Mouse (Mus musculus) midbrain, postnatal 0 days (tissue): ENCODE measurements around the gene Arfgap3. TPM values are rescaled to one million over a fixed set of nuclear protein-coding genes. Genes with fewer than 3 reads are reported as not detected.
A peak's percentile ranks its signal among the peaks of the same experiment; 100 is the strongest.

Experiments used
- ATAC-seq: fragments of 200-750 bp; cut with Nextera tagmentation; 2 replicates; pipeline ENCODE4 v1.8.0; 2017; ENCODE audit warnings: moderate number of reproducible peaks, mild to moderate bottlenecking, moderate TSS enrichment, moderate library complexity; ENCODE audit not compliant: low FRiP score
- DNase-seq: peaks from one replicate; pipeline ENCODE4 v3.0.0-alpha.2; 2015; ENCODE audit warnings: low spot score
- H3K27ac ChIP-seq: fragments of 300-500 bp; sonication (generic); 2 replicates; pipeline ENCODE4 v1.5.1; 2014; ENCODE audit warnings: low read depth, mild to moderate bottlenecking, low read length, mixed read lengths
- H3K27me3 ChIP-seq: fragments of 300-500 bp; sonication (generic); 2 replicates; pipeline ENCODE4 v1.6.1; 2014; ENCODE audit warnings: low read length, control low read depth, mixed read lengths; ENCODE audit not compliant: insufficient read depth
- H3K36me3 ChIP-seq: fragments of 300-500 bp; sonication (generic); 2 replicates; pipeline ENCODE4 v1.6.1; 2014; ENCODE audit warnings: low read length, control low read depth, mixed read lengths; ENCODE audit not compliant: insufficient read depth
- H3K4me1 ChIP-seq: fragments of 300-500 bp; sonication (generic); 2 replicates; pipeline ENCODE4 v1.6.1; 2014; ENCODE audit warnings: mild to moderate bottlenecking, control low read depth, antibody characterized with exemption, low read length, mixed read lengths; ENCODE audit not compliant: insufficient read depth
- H3K4me2 ChIP-seq: fragments of 300-500 bp; sonication (generic); 2 replicates; pipeline ENCODE4 v1.6.1; 2014; ENCODE audit warnings: low read depth, mild to moderate bottlenecking, low read length, mixed read lengths; ENCODE audit not compliant: poor library complexity, severe bottlenecking
- H3K4me3 ChIP-seq: fragments of 300-500 bp; sonication (generic); 2 replicates; pipeline ENCODE4 v1.5.1; 2014; ENCODE audit warnings: low read depth, mild to moderate bottlenecking, low read length, moderate library complexity
- H3K9ac ChIP-seq: fragments of 300-500 bp; sonication (generic); replicated peaks from 2 replicates; pipeline ENCODE4 v1.6.1; 2014; ENCODE audit warnings: mild to moderate bottlenecking, low read length, moderate library complexity, mixed read lengths; ENCODE audit not compliant: poor library complexity, severe bottlenecking
- H3K9me3 ChIP-seq: fragments of 300-500 bp; sonication (generic); 2 replicates; pipeline ENCODE4 v1.6.1; 2016; ENCODE audit warnings: low read length, control low read depth
- CTCF ChIP-seq: IDR thresholded peaks from 2 replicates; pipeline ENCODE4 v1.5.1; 2016; ENCODE audit warnings: antibody characterized with exemption, mild to moderate bottlenecking
- WGBS: fragments of 180-500 bp; shearing (Covaris S2); extraction: QIAGEN DNeasy Blood & Tissue Kit; methylation state at CpG from one replicate; pipeline ENCODE4 v1.1.7; 2014; 5-methylcytosine and 5-hydroxymethylcytosine counted together
- polyA plus RNA-seq: library from polyadenylated mRNA; unstranded; fragments of >200 nt; fragmentation: Nextera tagmentation; extraction: Ambion mirVana; gene quantifications from 2 replicates; pipeline ENCODE4 v1.2.1, GENCODE M21; 2015
- total RNA-seq: library from RNA; depleted of rRNA; stranded (reverse); fragments of >200 nt; gene quantifications from 2 replicates; pipeline ENCODE4 v1.2.3, GENCODE M21; 2014

Arfgap3 gene
- total and polyA plus RNA-seq, 2 experiments from 2014 or later = 36.8 to 44.0 TPM

- Histone ChIP-seq H3K27me3 (no peaks in the 10 kb centered on the region), H3K9ac (no peak overlapping the region), H3K4me3 (no peak overlapping the region), H3K4me1 (no peaks in the 10 kb centered on the region), H3K27ac (no peak overlapping the region), H3K4me2 (no peak overlapping the region), H3K36me3 (peaks cover 14% of the 10 kb centered on the region), H3K9me3 (no peaks in the 10 kb centered on the region)
- WGBS = 60% methylated on average over 10 of the region's 10 CpGs
- no peak for DNase-seq
- ATAC-seq = no peak
- no peak for TF ChIP-seq CTCF
Observed at GRCm38 (mm10) chr15:83299916-83300582, 50.0 kb downstream of the Arfgap3 start.

- WGBS = 94% methylated on average over 7 of the region's 7 CpGs
- ATAC-seq = no peak
- no peak overlapping the region for H3K27ac ChIP-seq
Observed at GRCm38 (mm10) chr15:83299450-83299849, 50.6 kb downstream of the Arfgap3 start.

GRCm38 (mm10) chr15:83298810-83299209 lies 51.2 kb downstream of the Arfgap3 start:
- ATAC-seq (no peak), DNase-seq (no peak)
- peaks cover 14% of the 10 kb centered on the region for H3K36me3 ChIP-seq
- no peak overlapping the region for H3K27ac ChIP-seq
- peak; percentile 54 for TF ChIP-seq CTCF
- no peaks in the 10 kb centered on the region for H3K27me3 ChIP-seq
- 87% methylated on average over 2 of the region's 2 CpGs for WGBS
- no peaks in the 10 kb centered on the region for H3K9me3 ChIP-seq
- no peak overlapping the region for H3K4me3 ChIP-seq
- no peak overlapping the region for H3K9ac ChIP-seq
- no peaks in the 10 kb centered on the region for H3K4me1 ChIP-seq
- H3K4me2 ChIP-seq = no peak overlapping the region

More at GRCm38 (mm10) chr15:83299450-83299849, 50.6 kb downstream of the Arfgap3 start:
- no peak for DNase-seq
- no peak for TF ChIP-seq CTCF
- Histone ChIP-seq H3K27me3 (no peaks in the 10 kb centered on the region), H3K9me3 (no peaks in the 10 kb centered on the region), H3K36me3 (peaks cover 14% of the 10 kb centered on the region), H3K9ac (no peak overlapping the region), H3K4me2 (no peak overlapping the region), H3K4me3 (no peak overlapping the region), H3K4me1 (no peaks in the 10 kb centered on the region)

DNA sequence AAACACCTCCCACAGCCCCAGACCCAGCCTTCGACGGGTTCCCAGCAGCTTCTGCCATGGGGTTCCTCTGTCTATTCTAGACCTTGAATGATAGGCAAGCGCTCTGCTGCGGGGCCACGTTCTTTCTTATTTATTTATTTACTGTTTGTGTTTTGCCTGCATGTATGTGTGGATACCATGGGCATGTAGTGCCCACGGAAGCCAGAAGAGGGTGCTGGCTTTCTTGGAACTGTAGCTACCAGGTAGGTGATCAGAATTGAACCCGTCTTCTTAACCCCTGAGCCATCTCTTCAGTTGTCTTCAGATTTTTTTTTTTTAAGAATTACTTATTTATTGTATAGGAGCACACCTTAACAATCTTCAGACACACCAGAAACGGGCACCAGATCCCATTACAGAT lies 51.7 kb downstream of the Arfgap3 start:
- Histone ChIP-seq H3K4me1 (no peaks in the 10 kb centered on the region), H3K4me3 (no peak overlapping the region), H3K9ac (no peak overlapping the region), H3K27ac (no peak overlapping the region), H3K36me3 (peaks cover 14% of the 10 kb centered on the region), H3K27me3 (no peaks in the 10 kb centered on the region), H3K9me3 (no peaks in the 10 kb centered on the region), H3K4me2 (no peak overlapping the region)
- peak; percentile 23 for TF ChIP-seq CTCF
- DNase-seq (no peak), ATAC-seq (no peak)
- WGBS = 82% methylated on average over 8 of the region's 8 CpGs

- Histone ChIP-seq H3K4me1 (no peaks in the 10 kb centered on the region), H3K4me3 (no peak overlapping the region), H3K36me3 (peaks cover 12% of the 10 kb centered on the region), H3K4me2 (no peak overlapping the region), H3K27me3 (no peaks in the 10 kb centered on the region), H3K9me3 (no peaks in the 10 kb centered on the region), H3K9ac (no peak overlapping the region), H3K27ac (no peak overlapping the region)
- 67% methylated on average over 5 of the region's 8 CpGs for WGBS
- no peak for TF ChIP-seq CTCF
- peak; percentile 69; the same call in 1 of the 2 replicates for ATAC-seq
- DNase-seq = peak; percentile 41
Observed at GRCm38 (mm10) chr15:83296771-83297311, 53.2 kb downstream of the Arfgap3 start.

GRCm38 (mm10) chr15:83296050-83296449 lies 54.0 kb downstream of the Arfgap3 start:
- H3K4me2 ChIP-seq = no peak overlapping the region
- no peak overlapping the region for H3K27ac ChIP-seq
- H3K9me3 ChIP-seq = no peaks in the 10 kb centered on the region
- peaks cover 12% of the 10 kb centered on the region; the same call in 1 of the 2 replicates for H3K36me3 ChIP-seq
- 91% methylated on average over 4 of the region's 4 CpGs for WGBS
- ATAC-seq = no peak
- H3K27me3 ChIP-seq = no peaks in the 10 kb centered on the region
- no peaks in the 10 kb centered on the region for H3K4me1 ChIP-seq
- no peak overlapping the region for H3K4me3 ChIP-seq
- no peak overlapping the region for H3K9ac ChIP-seq
- no peak for DNase-seq
- TF ChIP-seq CTCF = no peak
